Mouse (Mus musculus) E14TG2a.4 (cell line): Measurements from ENCODE around the gene Nkapd1.

Experiments used
- CTCF ChIP-seq: conservative IDR thresholded peaks from 2 replicates; pipeline ENCODE4 v1.5.1; 2014; ENCODE audit warnings: low read length
- POU5F1 ChIP-seq: IDR thresholded peaks from 2 replicates; pipeline ENCODE4 v1.6.1; 2014; ENCODE audit warnings: low read length, borderline replicate concordance

DNA sequence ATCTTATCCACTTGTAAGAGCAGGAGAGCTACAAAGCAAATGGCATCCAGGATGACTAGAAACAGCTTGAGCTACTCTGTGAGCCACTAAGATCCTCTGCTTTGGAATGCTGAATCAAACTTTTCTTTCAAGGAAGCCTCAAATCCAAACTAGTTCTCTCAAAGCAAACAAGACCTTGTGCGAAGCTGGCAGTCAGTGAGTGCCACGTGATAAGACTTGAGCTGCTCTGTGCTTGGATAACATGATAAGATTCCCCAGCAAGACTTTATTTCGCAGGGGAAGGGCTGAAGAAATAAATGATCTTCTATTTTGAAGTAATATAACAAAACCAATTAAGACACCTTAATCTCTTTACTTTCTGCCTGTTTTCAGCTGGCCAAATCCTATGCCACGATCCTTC is 51.3 kb downstream of the Nkapd1 start:
- no peak for TF ChIP-seq CTCF
- no peak for TF ChIP-seq POU5F1
